Mouse (Mus musculus) thymus, adult 2 months (tissue): ENCODE data around the gene Wasl.

Experiments used
- CTCF ChIP-seq: fragments of 200-500 bp; IDR thresholded peaks from 2 replicates; pipeline ENCODE4 v1.5.1; 2012; ENCODE audit warnings: mild to moderate bottlenecking, control low read depth, low read length, moderate library complexity, borderline replicate concordance; ENCODE audit not compliant: control insufficient read depth, poor library complexity, insufficient read depth; ENCODE audit errors: extremely low read depth
- POLR2A ChIP-seq: fragments of 200-500 bp; IDR thresholded peaks from 2 replicates; pipeline ENCODE4 v1.6.1; 2012; ENCODE audit warnings: mild to moderate bottlenecking, low read length, control low read depth, moderate library complexity; ENCODE audit not compliant: control insufficient read depth, poor library complexity, insufficient read depth; ENCODE audit errors: extremely low read depth

DNA sequence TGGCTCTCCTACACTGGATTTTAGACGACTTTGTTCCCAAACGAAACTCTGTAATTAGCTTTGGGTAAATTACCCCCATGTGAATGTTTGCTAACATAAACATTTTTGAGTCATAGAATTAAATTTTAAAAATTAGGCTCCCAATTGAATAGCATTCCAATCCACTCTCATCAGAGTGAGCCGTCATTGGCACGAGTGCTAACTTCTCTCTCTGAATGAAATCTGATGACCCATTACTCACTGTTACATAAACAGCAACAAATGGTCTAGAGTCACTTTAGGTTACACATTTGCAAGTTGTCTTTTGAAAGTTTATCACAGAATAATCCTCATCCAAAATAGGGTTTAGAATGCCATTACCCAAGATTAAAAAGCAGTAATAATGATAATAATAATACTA lies 55.3 kb downstream of the Wasl start:
- TF ChIP-seq CTCF, result no peak
- no peak for TF ChIP-seq POLR2A
